Mouse (Mus musculus) fibroblast of lung, adult 2 months (primary cell): ENCODE results near the gene Carmil2.

Experiments
- DNase-seq: peaks from one replicate; pipeline ENCODE4 v3.0.0-alpha.2; 2011; ENCODE audit warnings: low read depth

Gene Carmil2

GRCm38 (mm10) chr8:105685796-105686308, at the start of gene Carmil2:
Carmil2 (plus strand) TSS chr8:105686274.
- DNase-seq, result no peak

DNA sequence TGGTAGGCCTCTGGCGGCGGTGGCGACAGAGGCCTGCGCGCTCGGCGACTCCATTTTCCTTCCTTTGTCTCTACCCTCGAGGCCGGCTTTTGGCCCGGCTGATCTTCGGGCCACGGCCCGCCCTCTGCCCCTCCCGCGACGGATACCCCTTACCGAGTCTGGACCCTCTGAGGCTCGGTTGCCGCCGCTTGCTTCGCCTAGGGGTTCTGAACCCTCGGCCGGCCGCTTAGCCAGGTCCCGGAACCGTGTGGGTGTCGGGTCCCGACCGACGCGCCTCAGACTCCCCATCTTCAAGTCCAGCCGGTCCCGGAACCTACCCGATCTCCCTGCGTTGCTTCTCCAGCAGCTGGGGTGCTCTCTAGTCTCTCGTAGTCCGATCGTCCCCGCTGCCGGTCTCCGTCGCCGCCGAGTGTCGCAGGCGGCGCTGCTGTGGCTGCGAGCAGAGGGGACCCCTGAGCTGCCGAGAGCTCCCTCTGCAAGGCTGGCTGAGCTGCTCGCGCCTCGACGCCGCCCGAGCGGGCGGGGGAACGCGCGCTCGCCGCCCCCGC, 49.0 kb upstream of the Carmil2 start, which contains the start of gene Agrp:
Gene Agrp (minus strand): TSS at position 431 of the 548 bp plus-strand sequence.
- no peak for DNase-seq

DNA sequence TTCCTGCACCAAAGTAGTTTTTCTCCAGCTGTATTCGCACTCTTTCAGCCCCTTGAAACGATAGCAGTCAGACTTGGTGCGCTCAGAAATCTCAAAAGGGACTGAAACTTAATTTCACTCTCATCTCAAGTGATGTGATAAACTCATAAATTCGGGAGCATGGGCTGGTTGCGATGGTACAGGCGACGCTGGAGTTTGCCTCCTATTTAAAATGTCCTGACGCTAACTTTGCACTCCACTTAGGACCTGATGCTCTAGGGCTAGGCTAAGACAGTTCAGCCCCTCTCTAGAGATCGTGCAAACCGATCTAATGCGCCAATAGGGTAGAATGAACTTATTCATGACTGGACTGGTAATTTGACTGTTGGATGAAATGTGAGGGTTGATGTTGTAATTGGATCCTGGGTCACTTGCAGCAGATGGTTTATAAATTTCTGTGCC, 48.5 kb upstream of the Carmil2 start:
- DNase-seq, result no peak

GRCm38 (mm10) chr8:105638510-105638909, 47.6 kb upstream of the Carmil2 start:
- no peak for DNase-seq

DNA sequence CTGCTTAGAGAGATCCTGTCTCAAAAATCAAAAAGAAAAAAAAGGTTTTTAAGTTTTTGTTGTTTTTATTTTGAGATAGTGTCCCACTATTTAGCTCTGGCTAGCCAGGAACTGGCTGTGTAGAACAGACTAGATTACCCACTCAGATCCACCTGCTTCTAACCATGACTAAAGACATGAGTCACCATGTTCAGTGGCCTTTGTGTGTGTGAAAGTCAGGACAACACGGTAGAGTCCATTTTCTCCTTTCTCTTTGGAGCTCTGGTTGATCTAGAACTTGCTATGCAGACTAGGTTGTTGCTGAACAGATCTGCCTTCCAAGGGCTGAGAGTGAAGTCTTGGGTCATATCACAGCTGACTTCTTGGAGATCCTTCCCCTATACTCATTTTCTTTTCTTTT, 46.2 kb upstream of the Carmil2 start:
- no peak for DNase-seq

DNA sequence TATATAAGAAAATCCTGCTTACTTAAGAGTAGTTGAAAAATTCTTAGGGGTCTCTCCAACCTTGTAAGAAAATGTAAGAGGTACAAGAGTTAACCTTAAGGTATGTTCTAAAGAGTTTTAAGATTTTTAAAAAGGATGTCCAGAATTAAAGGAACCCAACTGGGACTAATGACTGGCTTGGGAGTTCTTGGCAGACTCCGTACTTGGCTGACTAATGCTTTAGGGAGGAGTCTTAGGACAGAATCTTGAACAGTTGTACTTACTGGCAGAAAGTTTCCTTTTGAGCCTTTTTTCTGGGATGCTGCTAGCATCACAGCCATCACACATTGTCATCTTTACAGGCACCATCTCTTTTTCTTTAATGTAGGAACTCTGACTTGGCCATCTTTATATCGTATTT, 45.6 kb upstream of the Carmil2 start:
- no peak for DNase-seq

GRCm38 (mm10) chr8:105645205-105645604, 40.9 kb upstream of the Carmil2 start:
- no peak for DNase-seq

DNA sequence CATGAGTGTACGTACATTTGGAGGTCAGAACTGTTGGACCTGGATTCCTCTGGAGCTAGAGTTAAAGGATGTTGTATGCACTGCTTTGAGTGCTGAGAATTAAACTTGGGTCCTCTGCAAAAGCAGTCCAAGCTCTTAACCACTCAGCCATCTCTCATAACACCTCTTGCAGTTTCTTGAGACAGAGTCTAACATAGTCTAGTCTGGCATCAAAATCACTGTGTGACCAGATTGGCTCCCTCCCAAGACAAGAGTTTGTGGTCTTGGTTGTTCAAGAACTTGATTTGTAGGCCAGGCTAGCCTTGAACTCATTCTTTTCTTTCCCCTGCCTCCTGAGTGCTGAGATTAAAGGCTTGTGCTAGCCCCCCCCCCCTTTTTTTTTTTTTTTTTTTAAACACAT, 37.1 kb upstream of the Carmil2 start:
- no peak for DNase-seq

- no peak for DNase-seq
Observed at GRCm38 (mm10) chr8:105657641-105658040, 28.4 kb upstream of the Carmil2 start.

DNA sequence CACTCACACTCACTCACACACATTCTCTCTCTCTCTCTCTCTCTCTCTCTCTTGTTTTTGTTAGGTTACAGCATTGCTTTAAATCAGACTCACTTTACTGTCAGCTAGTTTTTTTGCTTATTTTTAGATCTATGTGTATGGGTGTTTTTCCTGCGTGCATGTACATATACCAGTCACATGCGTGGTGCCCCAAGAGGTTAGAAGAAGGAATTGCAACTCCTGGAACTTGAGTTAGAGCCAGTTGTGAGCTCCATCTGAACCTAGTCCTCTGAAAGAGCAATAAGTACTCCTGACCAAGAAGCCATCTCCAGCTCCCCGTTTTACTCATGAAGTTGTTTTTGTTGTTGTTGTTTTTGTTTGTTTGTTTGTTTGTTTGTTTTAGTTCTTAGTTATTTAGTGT, 24.9 kb upstream of the Carmil2 start:
- peak; percentile 15 for DNase-seq

GRCm38 (mm10) chr8:105677891-105678290, 8.2 kb upstream of the Carmil2 start:
- DNase-seq, result no peak

- no peak for DNase-seq
Observed at GRCm38 (mm10) chr8:105685325-105685724, 749 bp upstream of the Carmil2 start.

- DNase-seq, result no peak
Observed at GRCm38 (mm10) chr8:105686551-105686950, 477 bp downstream of the Carmil2 start.

- no peak for DNase-seq
Observed at GRCm38 (mm10) chr8:105687512-105687911, 1.4 kb downstream of the Carmil2 start.

- DNase-seq, result no peak
Observed at GRCm38 (mm10) chr8:105688242-105688752, 2.2 kb downstream of the Carmil2 start.

DNA sequence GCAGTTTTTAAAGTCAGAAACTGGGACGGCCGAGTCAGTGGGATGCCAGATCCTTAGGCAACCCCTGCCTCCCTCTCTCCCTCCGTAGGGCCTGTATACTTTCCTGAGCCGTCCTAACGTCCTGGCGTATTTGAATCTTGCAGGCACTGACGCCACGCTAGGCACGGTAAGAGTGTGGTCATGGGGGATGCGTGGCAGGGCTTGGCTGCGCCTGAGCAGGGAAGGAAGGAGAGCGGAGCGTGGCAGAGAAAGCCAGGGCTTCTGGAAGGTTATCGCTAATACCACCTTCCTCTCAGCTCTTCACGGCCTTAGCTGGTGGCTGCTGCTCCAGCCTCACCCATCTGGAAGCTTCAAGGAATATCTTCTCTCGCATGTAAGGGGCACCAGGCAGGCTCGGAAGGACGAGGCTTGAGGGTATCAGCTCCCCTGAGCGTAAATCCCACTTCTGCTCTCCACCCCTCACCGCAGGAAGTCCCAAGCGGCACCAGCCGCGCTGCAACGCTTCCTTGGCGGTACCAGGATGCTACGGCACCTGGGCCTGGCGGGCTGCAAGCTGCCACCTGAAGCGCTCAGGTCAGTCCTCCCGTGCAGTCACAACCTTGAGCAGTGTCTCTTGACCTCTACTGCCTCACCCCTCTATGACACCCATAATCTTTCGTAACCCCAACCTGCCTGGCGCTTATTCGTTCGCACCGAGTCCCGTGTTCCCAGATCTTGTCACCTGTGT, 3.3 kb downstream of the Carmil2 start:
- no peak for DNase-seq

GRCm38 (mm10) chr8:105689983-105690360, 3.9 kb downstream of the Carmil2 start:
- no peak for DNase-seq

- DNase-seq, result no peak
Observed at GRCm38 (mm10) chr8:105690978-105691377, 4.9 kb downstream of the Carmil2 start.

GRCm38 (mm10) chr8:105692449-105693182, 6.5 kb downstream of the Carmil2 start:
- DNase-seq, result no peak

DNA sequence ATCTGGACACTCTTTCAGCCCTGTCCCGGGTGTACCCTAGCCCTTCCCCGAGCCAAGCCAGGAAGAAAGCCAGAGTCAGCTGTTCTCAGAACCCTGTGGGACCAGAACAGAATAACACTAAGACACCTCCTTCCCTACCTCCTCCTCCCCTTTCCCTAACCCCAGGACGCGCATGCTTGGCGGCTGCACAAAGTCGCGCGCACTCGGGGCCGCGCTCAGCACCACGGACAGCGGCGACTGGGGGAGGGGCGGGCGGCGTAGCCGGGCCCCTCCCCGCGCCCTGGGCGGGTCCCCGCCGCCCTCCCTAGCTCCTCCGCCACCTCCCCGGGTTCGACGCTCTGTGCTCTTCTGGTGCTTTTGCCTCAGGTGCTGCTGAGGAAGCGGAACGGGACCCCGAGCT, 7.6 kb downstream of the Carmil2 start:
- no peak for DNase-seq

DNA sequence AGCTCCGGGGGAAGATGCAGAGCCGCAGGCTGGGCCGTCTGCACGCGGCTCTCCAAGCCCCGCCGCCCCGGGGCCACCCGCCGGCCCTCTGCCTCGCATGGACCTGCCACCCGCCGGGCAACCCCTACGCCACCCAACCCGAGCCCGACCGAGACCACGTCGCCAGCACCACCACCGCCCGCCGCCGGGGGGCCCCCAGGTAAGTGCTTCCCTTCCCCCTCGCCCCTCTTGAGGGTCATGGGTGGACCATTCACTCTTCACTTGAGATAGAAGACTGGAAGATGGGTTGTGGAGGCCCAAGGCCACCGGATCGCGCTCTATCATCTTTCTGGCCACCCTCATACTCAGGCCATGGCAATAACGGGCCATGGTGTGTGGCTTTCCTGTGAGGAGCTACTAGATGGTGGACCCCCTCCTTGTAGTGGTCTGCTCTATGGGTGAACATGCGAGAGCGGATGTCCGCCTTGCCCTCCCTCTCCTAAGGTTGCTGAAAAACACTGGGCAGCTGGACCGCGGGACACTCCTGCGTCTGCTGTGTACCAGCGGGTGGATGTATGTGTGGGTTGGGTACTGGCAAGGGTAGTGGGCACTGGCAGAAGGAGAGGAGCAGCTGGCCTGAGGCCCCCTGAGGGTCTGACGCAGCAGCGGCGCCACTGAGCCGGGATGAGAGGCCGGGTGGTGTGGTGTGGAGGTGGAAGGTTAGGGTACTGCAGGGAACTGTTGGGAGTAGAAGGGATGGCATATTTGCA, 8.2 kb downstream of the Carmil2 start:
- DNase-seq, result no peak
